Mouse (Mus musculus) neural tube, embryonic 12.5 days (tissue): ENCODE results near the gene Lama2. TPM values are rescaled to one million over a fixed set of nuclear protein-coding genes. Genes with fewer than 3 reads are reported as not detected.
A peak's percentile ranks its signal among the peaks of the same experiment; 100 is the strongest.

ENCODE experiments used
- ATAC-seq: fragments of 200-750 bp; cut with Nextera tagmentation; 2 replicates; pipeline ENCODE4 v1.8.0; 2017; ENCODE audit warnings: low read depth, mild to moderate bottlenecking, moderate TSS enrichment, moderate library complexity; ENCODE audit not compliant: low FRiP score
- H3K27ac ChIP-seq: fragments of 300-500 bp; sonication (generic); 2 replicates; pipeline ENCODE4 v1.5.1; 2016
- H3K27me3 ChIP-seq: fragments of 300-500 bp; sonication (generic); replicated peaks from 2 replicates; pipeline ENCODE4 v1.6.1; 2016; ENCODE audit warnings: mild to moderate bottlenecking
- H3K36me3 ChIP-seq: fragments of 300-500 bp; sonication (generic); 2 replicates; pipeline ENCODE4 v1.6.1; 2016; ENCODE audit warnings: mild to moderate bottlenecking
- H3K4me1 ChIP-seq: fragments of 300-500 bp; sonication (generic); 2 replicates; pipeline ENCODE4 v1.6.1; 2016
- H3K4me2 ChIP-seq: fragments of 300-500 bp; sonication (generic); replicated peaks from 2 replicates; pipeline ENCODE4 v1.6.1; 2016; ENCODE audit warnings: mild to moderate bottlenecking
- H3K4me3 ChIP-seq: fragments of 300-500 bp; sonication (generic); 2 replicates; pipeline ENCODE4 v1.5.1; 2016
- H3K9ac ChIP-seq: fragments of 300-500 bp; sonication (generic); 2 replicates; pipeline ENCODE4 v1.6.1; 2016; ENCODE audit warnings: mild to moderate bottlenecking
- H3K9me3 ChIP-seq: fragments of 300-500 bp; sonication (generic); 2 replicates; pipeline ENCODE4 v1.6.1; 2016; ENCODE audit warnings: mild to moderate bottlenecking
- WGBS: fragments of 180-500 bp; shearing (Covaris S2); methylation state at CpG from one replicate; pipeline ENCODE4 v1.1.7; 2016; 5-methylcytosine and 5-hydroxymethylcytosine counted together
- polyA plus RNA-seq: library from polyadenylated mRNA; unstranded; fragments of >200 nt; fragmentation: Nextera tagmentation; extraction: Ambion mirVana; gene quantifications from 2 replicates; pipeline ENCODE4 v1.2.1, GENCODE M21; 2016

The Lama2 gene
- polyA plus RNA-seq, 1 experiment from 2014 or later: 12.3 TPM

- Histone ChIP-seq H3K9ac (no peak overlapping the region), H3K4me2 (no peak overlapping the region), H3K36me3 (no peaks in the 10 kb centered on the region), H3K4me1 (no peaks in the 10 kb centered on the region; the same call in 1 of the 2 replicates), H3K27me3 (no peaks in the 10 kb centered on the region), H3K9me3 (no peaks in the 10 kb centered on the region), H3K4me3 (no peak overlapping the region), H3K27ac (no peak overlapping the region)
- WGBS: 83% methylated on average over 6 of the region's 6 CpGs
- ATAC-seq: 0 out of 2 replicates have a peak, but pooled peaks have one; percentile 3
Observed at GRCm38 (mm10) chr10:27222639-27223315, 396.8 kb downstream of the Lama2 start.

- no peak for ATAC-seq
- Histone ChIP-seq H3K4me3 (no peak overlapping the region), H3K27ac (no peak overlapping the region), H3K9ac (no peak overlapping the region), H3K36me3 (no peaks in the 10 kb centered on the region), H3K9me3 (no peaks in the 10 kb centered on the region), H3K4me1 (no peaks in the 10 kb centered on the region; the same call in 1 of the 2 replicates), H3K27me3 (no peaks in the 10 kb centered on the region), H3K4me2 (no peak overlapping the region)
- WGBS: 69% methylated on average over 1 of the region's 1 CpGs
Observed at GRCm38 (mm10) chr10:27219698-27220097, 399.9 kb downstream of the Lama2 start.

GRCm38 (mm10) chr10:27207320-27207719 lies 412.2 kb downstream of the Lama2 start:
- no peaks in the 10 kb centered on the region for H3K9me3 ChIP-seq
- H3K4me3 ChIP-seq: no peak overlapping the region
- no peaks in the 10 kb centered on the region for H3K36me3 ChIP-seq
- no peak overlapping the region for H3K9ac ChIP-seq
- no peaks in the 10 kb centered on the region for H3K4me1 ChIP-seq
- WGBS: 19% methylated on average over 12 of the region's 12 CpGs
- no peak overlapping the region for H3K27ac ChIP-seq
- H3K27me3 ChIP-seq: no peaks in the 10 kb centered on the region
- H3K4me2 ChIP-seq: no peak overlapping the region; the same call in 1 of the 2 replicates
- ATAC-seq: no peak

- 35% methylated on average over 1 of the region's 1 CpGs for whole genome bisulfite sequencing
- H3K9me3 ChIP-seq: no peaks in the 10 kb centered on the region
- no peak overlapping the region for H3K4me3 ChIP-seq
- H3K27ac ChIP-seq: no peak overlapping the region
- H3K9ac ChIP-seq: no peak overlapping the region
- H3K36me3 ChIP-seq: no peaks in the 10 kb centered on the region
- no peak for ATAC-seq
- H3K4me1 ChIP-seq: no peaks in the 10 kb centered on the region
- H3K4me2 ChIP-seq: no peak overlapping the region
- no peaks in the 10 kb centered on the region for H3K27me3 ChIP-seq
Observed at GRCm38 (mm10) chr10:27198443-27198842, 421.1 kb downstream of the Lama2 start.

- no peak overlapping the region for H3K4me2 ChIP-seq
- no peak for ATAC-seq
- no peaks in the 10 kb centered on the region for H3K27me3 ChIP-seq
- no peak overlapping the region for H3K9ac ChIP-seq
- H3K36me3 ChIP-seq: no peaks in the 10 kb centered on the region
- H3K4me1 ChIP-seq: no peaks in the 10 kb centered on the region
- H3K27ac ChIP-seq: no peak overlapping the region
- WGBS: 86% methylated on average over 8 of the region's 8 CpGs
- H3K4me3 ChIP-seq: no peak overlapping the region
- H3K9me3 ChIP-seq: no peaks in the 10 kb centered on the region
Observed at GRCm38 (mm10) chr10:27193986-27194908, 425.3 kb downstream of the Lama2 start.

- H3K4me2 ChIP-seq: no peak overlapping the region
- 87% methylated on average over 9 of the region's 9 CpGs for WGBS
Observed at GRCm38 (mm10) chr10:27188630-27189365, 430.8 kb downstream of the Lama2 start.

GRCm38 (mm10) chr10:27184185-27184584 lies 435.4 kb downstream of the Lama2 start:
- no peaks in the 10 kb centered on the region for H3K9me3 ChIP-seq
- WGBS: 72% methylated on average over 5 of the region's 5 CpGs

More at GRCm38 (mm10) chr10:27188630-27189365, 430.8 kb downstream of the Lama2 start:
- no peak for ATAC-seq
- Histone ChIP-seq H3K27ac (no peak overlapping the region), H3K27me3 (no peaks in the 10 kb centered on the region), H3K36me3 (no peaks in the 10 kb centered on the region), H3K4me1 (no peaks in the 10 kb centered on the region), H3K9me3 (no peaks in the 10 kb centered on the region), H3K9ac (no peak overlapping the region), H3K4me3 (no peak overlapping the region)

GRCm38 (mm10) chr10:27174271-27174670 lies 445.3 kb downstream of the Lama2 start:
- ATAC-seq: no peak
- H3K4me2 ChIP-seq: no peak overlapping the region
- H3K9ac ChIP-seq: no peak overlapping the region
- H3K9me3 ChIP-seq: no peaks in the 10 kb centered on the region
- no peaks in the 10 kb centered on the region for H3K4me1 ChIP-seq
- no peaks in the 10 kb centered on the region for H3K36me3 ChIP-seq
- H3K4me3 ChIP-seq: no peak overlapping the region
- H3K27me3 ChIP-seq: no peaks in the 10 kb centered on the region
- whole genome bisulfite sequencing: 77% methylated on average over 2 of the region's 2 CpGs
- H3K27ac ChIP-seq: no peak overlapping the region

More at GRCm38 (mm10) chr10:27184185-27184584, 435.4 kb downstream of the Lama2 start:
- Histone ChIP-seq H3K9ac (no peak overlapping the region), H3K27me3 (no peaks in the 10 kb centered on the region), H3K27ac (no peak overlapping the region), H3K36me3 (no peaks in the 10 kb centered on the region), H3K4me3 (no peak overlapping the region), H3K4me2 (no peak overlapping the region), H3K4me1 (no peaks in the 10 kb centered on the region)
- no peak for ATAC-seq

GRCm38 (mm10) chr10:27164738-27165137 lies 454.8 kb downstream of the Lama2 start:
- no peak overlapping the region for H3K9ac ChIP-seq
- no peak for ATAC-seq
- no peaks in the 10 kb centered on the region for H3K9me3 ChIP-seq
- no peak overlapping the region for H3K27ac ChIP-seq
- no peaks in the 10 kb centered on the region for H3K36me3 ChIP-seq
- no peaks in the 10 kb centered on the region for H3K27me3 ChIP-seq
- H3K4me2 ChIP-seq: no peak overlapping the region
- no peak overlapping the region for H3K4me3 ChIP-seq
- 74% methylated on average over 3 of the region's 3 CpGs for WGBS
- no peaks in the 10 kb centered on the region for H3K4me1 ChIP-seq

GRCm38 (mm10) chr10:27162364-27162763 lies 457.2 kb downstream of the Lama2 start:
- WGBS: 91% methylated on average over 2 of the region's 2 CpGs
- Histone ChIP-seq H3K36me3 (no peaks in the 10 kb centered on the region), H3K4me1 (no peaks in the 10 kb centered on the region), H3K4me3 (no peak overlapping the region), H3K4me2 (no peak overlapping the region), H3K27me3 (no peaks in the 10 kb centered on the region), H3K9ac (no peak overlapping the region), H3K27ac (no peak overlapping the region), H3K9me3 (no peaks in the 10 kb centered on the region)
- no peak for ATAC-seq

GRCm38 (mm10) chr10:27150220-27150619 lies 469.3 kb downstream of the Lama2 start:
- H3K4me2 ChIP-seq: no peak overlapping the region
- H3K36me3 ChIP-seq: no peaks in the 10 kb centered on the region
- H3K27me3 ChIP-seq: no peaks in the 10 kb centered on the region
- H3K9me3 ChIP-seq: no peaks in the 10 kb centered on the region
- H3K9ac ChIP-seq: no peak overlapping the region
- no peak for ATAC-seq
- H3K4me3 ChIP-seq: no peak overlapping the region
- no peak overlapping the region for H3K27ac ChIP-seq
- H3K4me1 ChIP-seq: no peaks in the 10 kb centered on the region
- WGBS: 89% methylated on average over 3 of the region's 3 CpGs

- Histone ChIP-seq H3K4me3 (no peak overlapping the region), H3K27ac (no peak overlapping the region), H3K36me3 (no peaks in the 10 kb centered on the region), H3K27me3 (no peaks in the 10 kb centered on the region), H3K4me2 (no peak overlapping the region), H3K9me3 (no peaks in the 10 kb centered on the region), H3K9ac (no peak overlapping the region), H3K4me1 (no peaks in the 10 kb centered on the region)
- 10% methylated on average over 3 of the region's 3 CpGs for WGBS
- no peak for ATAC-seq
Observed at GRCm38 (mm10) chr10:27140422-27140821, 479.1 kb downstream of the Lama2 start.
